Mouse (Mus musculus) olfactory bulb, adult 2 months (tissue): Measurements from ENCODE around the gene Dpp6.

Experiments
- CTCF ChIP-seq: fragments of 200-500 bp; IDR thresholded peaks from 2 replicates; pipeline ENCODE4 v1.5.1; 2012; ENCODE audit warnings: low read depth, mild to moderate bottlenecking, low read length, moderate library complexity; ENCODE audit not compliant: insufficient read depth
- POLR2A ChIP-seq: fragments of 200-500 bp; IDR thresholded peaks from 2 replicates; pipeline ENCODE4 v1.6.1; 2012; ENCODE audit warnings: mild to moderate bottlenecking, low read depth, low read length, moderate library complexity; ENCODE audit not compliant: insufficient read depth

GRCm38 (mm10) chr5:27421090-27421635, 604.2 kb downstream of the Dpp6 start:
- TF ChIP-seq CTCF (no peak), POLR2A (no peak)
